ENCODE assay signal across 17 mouse cellular contexts in the genomic region with DNA sequence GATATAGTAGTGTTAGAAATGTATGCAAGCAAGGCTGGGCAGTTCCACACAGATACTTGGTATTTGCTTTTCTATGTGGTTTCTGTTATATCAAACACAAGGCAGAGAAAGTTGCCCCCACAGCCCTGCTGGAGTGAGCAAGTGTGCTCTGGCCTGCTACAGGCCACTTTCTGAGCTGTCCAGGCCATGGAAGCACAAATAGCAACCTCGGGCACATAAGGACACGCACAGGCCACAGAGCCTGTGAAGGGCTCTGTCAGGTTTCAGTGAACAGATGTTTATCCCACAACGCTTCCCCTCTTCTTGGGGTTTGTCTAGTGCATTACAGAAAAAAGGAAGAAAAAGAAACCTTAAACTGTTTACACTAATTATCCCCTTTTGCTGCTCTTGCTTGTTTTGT.
A peak's percentile ranks its signal among the peaks of the same experiment; 100 is the strongest.
DNase-seq lines count a peak whose midpoint lies in the region; ATAC-seq and TF ChIP-seq lines count a peak whose summit lies in the region.
"Had no signal": no experiment of that assay in that cellular context is flagged by ENCODE, and none has a peak within 500 bp of the region (broad histone marks: within the 10 kb centered on the region; RNA-seq: fewer than 3 reads in every experiment).

No protein-coding gene starts in this region.

- no peak for TF ChIP-seq CTCF in stomach, postnatal 0 days (IDR thresholded peaks at IDR 0.05; ENCODE audit: low read depth)

- H3K27ac ChIP-seq in limb, embryonic 11.5 days (replicated peaks; ENCODE audit: low read depth, low read length), result peak overlapping the region; percentile 50
- peak overlapping the region; percentile 73 for H3K27ac ChIP-seq in stomach, postnatal 0 days (replicated peaks)
- H3K27ac ChIP-seq in forebrain, embryonic 14.5 days (ENCODE audit: low read depth, low read length), result no peak overlapping the region
- H3K27ac ChIP-seq: hindbrain, embryonic 15.5 days; layer of hippocampus, adult 2 months; left cerebral cortex, adult 2 months; macrophage; midbrain, embryonic 13.5 days had no signal

- H3K4me3 ChIP-seq in limb, embryonic 11.5 days (ENCODE audit: low read depth, low read length), result no peak overlapping the region
- no peak overlapping the region for H3K4me3 ChIP-seq in stomach, postnatal 0 days (ENCODE audit: low read depth, low read length)
- H3K4me3 ChIP-seq in forebrain, embryonic 14.5 days (ENCODE audit: low read depth, low read length), result no peak overlapping the region
- H3K4me3 ChIP-seq: hindbrain, embryonic 15.5 days; layer of hippocampus, adult 2 months; left cerebral cortex, adult 2 months; midbrain, embryonic 13.5 days had no signal

- DNase-seq in heart, adult 11 months, result peak; percentile 90
- DNase-seq in heart, postnatal 36 days, result no peak
- DNase-seq in thymus, postnatal 4 days, result peak; percentile 15
- DNase-seq in thymus, postnatal 25 days, result no peak
- DNase-seq in limb, embryonic 11.5 days (ENCODE audit: low spot score), result no peak
- peak; percentile 29 for DNase-seq in stomach, postnatal 0 days (ENCODE audit: low spot score)
- no peak for DNase-seq in forebrain, embryonic 14.5 days (ENCODE audit: low spot score)
- no peak for DNase-seq in MN1 (ENCODE audit: low spot score)
- DNase-seq: adrenal gland, adult 8-10 months; cerebellum, adult 11-12 months; kidney, adult 8-10 months; lung, embryonic 14.5 days had no signal

- no peak overlapping the region for H3K4me2 ChIP-seq in limb, embryonic 11.5 days (ENCODE audit: low read depth, severe bottlenecking)
- H3K4me2 ChIP-seq in stomach, postnatal 0 days (replicated peaks; ENCODE audit: low read depth), result no peak overlapping the region
- H3K4me2 ChIP-seq in forebrain, embryonic 14.5 days (ENCODE audit: low read length), result no peak overlapping the region
- H3K4me2 ChIP-seq: hindbrain, embryonic 15.5 days; lung, embryonic 14.5 days; midbrain, embryonic 13.5 days had no signal

- H3K9ac ChIP-seq in limb, embryonic 11.5 days (ENCODE audit: low read length), result no peak overlapping the region
- H3K9ac ChIP-seq in stomach, postnatal 0 days (ENCODE audit: low read length), result no peak overlapping the region
- H3K9ac ChIP-seq in forebrain, embryonic 14.5 days (ENCODE audit: low read length), result no peak overlapping the region
- H3K9ac ChIP-seq: hindbrain, embryonic 15.5 days; lung, embryonic 14.5 days; midbrain, embryonic 13.5 days had no signal

- 76% methylated on average over 3 of the region's 3 CpGs for WGBS in limb, embryonic 11.5 days
- 48% methylated on average over 3 of the region's 3 CpGs for WGBS in stomach, postnatal 0 days
- 83% methylated on average over 3 of the region's 3 CpGs for WGBS in forebrain, embryonic 14.5 days

- no peaks in the 10 kb centered on the region for H3K36me3 ChIP-seq in limb, embryonic 11.5 days (ENCODE audit: control insufficient read depth, insufficient read depth, low read length)
- no peaks in the 10 kb centered on the region for H3K36me3 ChIP-seq in stomach, postnatal 0 days (ENCODE audit: control insufficient read depth, insufficient read depth, low read length)
- H3K36me3 ChIP-seq in forebrain, embryonic 14.5 days (ENCODE audit: control insufficient read depth, insufficient read depth, low read length), result no peaks in the 10 kb centered on the region
- H3K36me3 ChIP-seq: hindbrain, embryonic 15.5 days; midbrain, embryonic 13.5 days had no signal

- ATAC-seq in limb, embryonic 11.5 days (ENCODE audit: insufficient number of reproducible peaks, low FRiP score, low TSS enrichment, low read depth), result no peak
- ATAC-seq in stomach, postnatal 0 days (ENCODE audit: low FRiP score, low TSS enrichment), result peak; percentile 64
- no peak for ATAC-seq in forebrain, embryonic 14.5 days
- ATAC-seq: midbrain, embryonic 13.5 days had no signal

- H3K4me1 ChIP-seq in limb, embryonic 11.5 days (ENCODE audit: control insufficient read depth, insufficient read depth, low read length), result 0 out of 2 replicates have a peak, but pooled peaks cover 4% of the 10 kb centered on the region
- 0 out of 2 replicates have a peak, but pooled peaks cover 5% of the 10 kb centered on the region for H3K4me1 ChIP-seq in stomach, postnatal 0 days (replicated peaks; ENCODE audit: control insufficient read depth, insufficient read depth)
- no peaks in the 10 kb centered on the region for H3K4me1 ChIP-seq in forebrain, embryonic 14.5 days (ENCODE audit: control insufficient read depth, insufficient read depth, low read length)
- H3K4me1 ChIP-seq: hindbrain, embryonic 15.5 days; midbrain, embryonic 13.5 days had no signal

- intact Hi-C loops in heart, postnatal 36 days (cut with DNase I), result no loop called here

- no peaks in the 10 kb centered on the region for H3K27me3 ChIP-seq in limb, embryonic 11.5 days (ENCODE audit: control insufficient read depth, insufficient read depth, low read length)
- H3K27me3 ChIP-seq in stomach, postnatal 0 days (ENCODE audit: control insufficient read depth, insufficient read depth, low read length), result no peaks in the 10 kb centered on the region
- H3K27me3 ChIP-seq in forebrain, embryonic 14.5 days (replicated peaks; ENCODE audit: control insufficient read depth, insufficient read depth, low read length), result no peaks in the 10 kb centered on the region
- H3K27me3 ChIP-seq: hindbrain, embryonic 15.5 days; midbrain, embryonic 13.5 days had no signal

- no peak for TF ChIP-seq EP300 in stomach, postnatal 0 days (optimal IDR thresholded peaks at IDR 0.05)

- H3K9me3 ChIP-seq in limb, embryonic 11.5 days (ENCODE audit: control insufficient read depth, low read length), result no peaks in the 10 kb centered on the region
- H3K9me3 ChIP-seq in stomach, postnatal 0 days (ENCODE audit: control insufficient read depth, low read length), result no peaks in the 10 kb centered on the region
- no peaks in the 10 kb centered on the region for H3K9me3 ChIP-seq in forebrain, embryonic 14.5 days (replicated peaks; ENCODE audit: control insufficient read depth, low read length)
- H3K9me3 ChIP-seq: hindbrain, embryonic 15.5 days; midbrain, embryonic 13.5 days had no signal

Comparison
In these comparisons a context has a peak if more than half of its experiments do, and no peak if none do; other contexts are left out.
1. DNase-seq: peak in heart, adult 11 months (single experiment), thymus, postnatal 4 days (single experiment) and stomach, postnatal 0 days (single experiment); none in heart, postnatal 36 days (0 of 2), thymus, postnatal 25 days (single experiment), limb, embryonic 11.5 days (single experiment), forebrain, embryonic 14.5 days (single experiment) and MN1 (single experiment).